In the genomic region with DNA sequence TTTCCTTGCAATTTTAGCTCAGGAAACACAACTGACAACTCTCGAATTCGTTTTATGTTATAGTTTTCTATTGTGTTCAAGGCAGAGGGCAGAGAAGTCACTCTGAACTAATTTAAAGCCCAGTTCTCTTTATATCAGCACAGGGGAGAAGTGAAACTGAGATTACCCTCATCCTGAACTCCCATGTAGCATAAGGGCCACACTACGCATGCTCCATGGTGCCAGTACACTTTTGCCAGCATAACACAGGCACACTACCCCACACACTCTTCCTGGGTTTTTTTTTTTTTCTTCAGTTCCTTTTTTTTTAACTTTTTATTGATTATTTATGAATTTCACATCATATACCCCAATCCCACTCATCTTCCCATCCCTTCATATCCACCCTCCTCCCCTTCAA, we compare ENCODE assay signal across 16 mouse cellular contexts. TPM values are rescaled to one million over a fixed set of nuclear protein-coding genes. Genes with fewer than 3 reads are reported as not detected.
DNase-seq lines count a peak whose midpoint lies in the region; ATAC-seq and TF ChIP-seq lines count a peak whose summit lies in the region.
"Had no signal": no experiment of that assay in that cellular context is flagged by ENCODE, and none has a peak within 500 bp of the region (broad histone marks: within the 10 kb centered on the region; RNA-seq: fewer than 3 reads in every experiment).

No protein-coding gene starts in this region.

- peaks cover 73% of the 10 kb centered on the region for H3K79me2 ChIP-seq in macrophage (ENCODE audit: inconsistent target)

- DNase-seq in heart, adult 8-10 months (ENCODE audit: low spot score): peak; percentile 58
- no peak for DNase-seq in heart, postnatal 10 days
- DNase-seq in lung, embryonic 14.5 days: peak; percentile 6
- DNase-seq in lung, adult 2 months: no peak
- peak; percentile 86 for DNase-seq in splenic B cell, adult 2 months (ENCODE audit: low read depth, low spot score)
- no peak for DNase-seq in hindbrain, embryonic 10.5 days (ENCODE audit: low spot score)
- DNase-seq in forebrain, postnatal 0 days: no peak
- DNase-seq: adrenal gland, adult 8-10 months; cerebellum, postnatal 14 days; heart, postnatal 4 days had no signal

- intact Hi-C loops in heart, postnatal 10 days (cut with DNase I): no loop called here

- no peak overlapping the region for H3K27ac ChIP-seq in lung, embryonic 14.5 days (ENCODE audit: low read depth)
- peak overlapping the region; percentile 99 for H3K27ac ChIP-seq in macrophage
- no peak overlapping the region for H3K27ac ChIP-seq in hindbrain, embryonic 10.5 days
- no peak overlapping the region for H3K27ac ChIP-seq in forebrain, postnatal 0 days (ENCODE audit: low read depth, low read length)
- H3K27ac ChIP-seq: embryonic facial prominence, embryonic 13.5 days; forebrain, embryonic 10.5 days; heart, embryonic 10.5 days; kidney, postnatal 0 days; limb, embryonic 12.5 days had no signal

- ATAC-seq in lung, embryonic 14.5 days (ENCODE audit: insufficient read depth): no peak
- ATAC-seq in forebrain, postnatal 0 days: no peak

- no peak for TF ChIP-seq POLR2A in lung, adult 2 months (IDR thresholded peaks at IDR 0.05; ENCODE audit: borderline replicate concordance, extremely low read depth, low read depth, low read length)

- no peak for TF ChIP-seq CTCF in lung, embryonic 14.5 days (IDR thresholded peaks at IDR 0.05; ENCODE audit: low read depth)
- no peak for TF ChIP-seq CTCF in lung, adult 2 months (IDR thresholded peaks at IDR 0.05; ENCODE audit: insufficient read depth, low read length)
- no peak for TF ChIP-seq CTCF in forebrain, postnatal 0 days (IDR thresholded peaks at IDR 0.05; ENCODE audit: low read depth)

- no peak overlapping the region for H3K4me3 ChIP-seq in lung, embryonic 14.5 days (ENCODE audit: low read depth, low read length)
- H3K4me3 ChIP-seq in lung, adult 2 months (replicated peaks; ENCODE audit: extremely low read depth, low read depth, low read length): no peak overlapping the region
- no peak overlapping the region for H3K4me3 ChIP-seq in macrophage (ENCODE audit: inconsistent target)
- no peak overlapping the region for H3K4me3 ChIP-seq in hindbrain, embryonic 10.5 days
- H3K4me3 ChIP-seq in forebrain, postnatal 0 days (ENCODE audit: low read depth, low read length): no peak overlapping the region
- H3K4me3 ChIP-seq: embryonic facial prominence, embryonic 13.5 days; forebrain, embryonic 10.5 days; heart, embryonic 10.5 days; limb, embryonic 12.5 days had no signal

- no peak overlapping the region for H3K9ac ChIP-seq in lung, embryonic 14.5 days
- H3K9ac ChIP-seq in forebrain, postnatal 0 days: no peak overlapping the region
- H3K9ac ChIP-seq: embryonic facial prominence, embryonic 13.5 days; limb, embryonic 12.5 days had no signal

- H3K36me3 ChIP-seq in lung, embryonic 14.5 days (ENCODE audit: insufficient read depth): no peaks in the 10 kb centered on the region
- no peaks in the 10 kb centered on the region; the same call in 1 of the 2 replicates for H3K36me3 ChIP-seq in macrophage (ENCODE audit: inconsistent target)
- no peaks in the 10 kb centered on the region; the same call in 1 of the 2 replicates for H3K36me3 ChIP-seq in splenic B cell, adult 2 months (ENCODE audit: control insufficient read depth, insufficient read depth, low read length, poor library complexity, severe bottlenecking)
- H3K36me3 ChIP-seq in hindbrain, embryonic 10.5 days: no peaks in the 10 kb centered on the region
- H3K36me3 ChIP-seq in forebrain, postnatal 0 days (ENCODE audit: insufficient read depth): no peaks in the 10 kb centered on the region
- H3K36me3 ChIP-seq: embryonic facial prominence, embryonic 13.5 days; forebrain, embryonic 10.5 days; heart, embryonic 10.5 days had no signal

- H3K27me3 ChIP-seq in lung, embryonic 14.5 days (ENCODE audit: insufficient read depth, low read length): no peaks in the 10 kb centered on the region
- H3K27me3 ChIP-seq in splenic B cell, adult 2 months (ENCODE audit: control insufficient read depth, insufficient read depth, low read length, poor library complexity, severe bottlenecking): no peaks in the 10 kb centered on the region
- H3K27me3 ChIP-seq in hindbrain, embryonic 10.5 days (ENCODE audit: insufficient read depth, poor library complexity, severe bottlenecking): no peaks in the 10 kb centered on the region
- no peaks in the 10 kb centered on the region for H3K27me3 ChIP-seq in forebrain, postnatal 0 days (ENCODE audit: insufficient read depth, low read length)
- H3K27me3 ChIP-seq: embryonic facial prominence, embryonic 13.5 days; limb, embryonic 12.5 days had no signal

- H3K4me1 ChIP-seq in lung, embryonic 14.5 days (ENCODE audit: insufficient read depth): no peaks in the 10 kb centered on the region
- peaks cover 5% of the 10 kb centered on the region for H3K4me1 ChIP-seq in lung, adult 2 months (ENCODE audit: control insufficient read depth, insufficient read depth, low read length)
- H3K4me1 ChIP-seq in hindbrain, embryonic 10.5 days (replicated peaks): peaks cover 7% of the 10 kb centered on the region; the same call in 1 of the 2 replicates
- H3K4me1 ChIP-seq in forebrain, postnatal 0 days (ENCODE audit: insufficient read depth): no peaks in the 10 kb centered on the region
- H3K4me1 ChIP-seq: embryonic facial prominence, embryonic 13.5 days had no signal

- H3K4me2 ChIP-seq in lung, embryonic 14.5 days: no peak overlapping the region
- H3K4me2 ChIP-seq in forebrain, postnatal 0 days (ENCODE audit: low read depth): no peak overlapping the region
- H3K4me2 ChIP-seq: embryonic facial prominence, embryonic 13.5 days; limb, embryonic 12.5 days had no signal

- H3K9me3 ChIP-seq in lung, embryonic 14.5 days (ENCODE audit: low read depth, low read length): no peaks in the 10 kb centered on the region
- H3K9me3 ChIP-seq in hindbrain, embryonic 10.5 days: no peaks in the 10 kb centered on the region
- no peaks in the 10 kb centered on the region for H3K9me3 ChIP-seq in forebrain, postnatal 0 days (ENCODE audit: low read length)
- H3K9me3 ChIP-seq: embryonic facial prominence, embryonic 13.5 days; forebrain, embryonic 10.5 days; heart, embryonic 10.5 days; limb, embryonic 12.5 days had no signal

- 85% methylated on average over 3 of the region's 3 CpGs for WGBS in lung, embryonic 14.5 days
- WGBS in lung, adult 2 months: 90% methylated on average over 3 of the region's 3 CpGs
- WGBS in macrophage (ENCODE audit: missing documents): 15% methylated on average over 3 of the region's 3 CpGs
- 87% methylated on average over 3 of the region's 3 CpGs for WGBS in hindbrain, embryonic 10.5 days
- WGBS in forebrain, postnatal 0 days: 86% methylated on average over 3 of the region's 3 CpGs

RNA-seq across cellular contexts. Expression of a gene that starts 28.1 kb away (rescaled TPM):
- 1 to 10 TPM; 7.0 to 9.0 (median 8.1) TPM for total RNA-seq in heart, adult 8-10 months (2022)
- total RNA-seq in heart, postnatal 10 days (2021): 10 to 100 TPM in 1 of 2 experiments, 1 to 10 TPM in 1; 8.8 to 10.7 TPM
- polyA plus RNA-seq in lung, embryonic 14.5 days (2014; fragmentation: Nextera tagmentation; extraction: Ambion mirVana): 8.1 and 9.2 TPM in 2 replicates
- 6.9 and 10.5 TPM in 2 replicates for polyA plus RNA-seq in lung, adult 2 months (2012; rRNA removed)
- total RNA-seq in macrophage (2018; cell fraction: chromatin; rRNA removed): 100 to 1,000 TPM; 107 to 507 (median 271) TPM
- total RNA-seq in macrophage (2018; cell fraction: cytosol; rRNA removed): 10 to 100 TPM; 23.1 to 37.4 (median 29.5) TPM
- 100 to 1,000 TPM in 24 of 26 experiments, 10 to 100 TPM in 2; 93.5 to 253 (median 150) TPM for total RNA-seq in macrophage (2018; cell fraction: nucleus; rRNA removed)
- polyA plus RNA-seq in macrophage (2018): 16.0 to 20.6 TPM (median 16.8 TPM) in 3 replicates
- polyA plus RNA-seq in hindbrain, embryonic 10.5 days (2016; fragmentation: Nextera tagmentation; extraction: Ambion mirVana): 9.2 and 9.8 TPM in 2 replicates
- total RNA-seq in forebrain, postnatal 0 days (2014; rRNA removed): 9.9 and 13.2 TPM in 2 replicates
- polyA plus RNA-seq in forebrain, postnatal 0 days (2015; fragmentation: Nextera tagmentation; extraction: Ambion mirVana): 2.5 and 5.3 TPM in 2 replicates

Comparison
In these comparisons a context has a peak if more than half of its experiments do, and no peak if none do; other contexts are left out.
1. DNase-seq: peak in heart, adult 8-10 months (single experiment), lung, embryonic 14.5 days (single experiment) and splenic B cell, adult 2 months (single experiment); none in heart, postnatal 10 days (0 of 2), lung, adult 2 months (single experiment), hindbrain, embryonic 10.5 days (single experiment) and forebrain, postnatal 0 days (single experiment).